Mouse (Mus musculus) left cerebral cortex, postnatal 10 days (tissue): ENCODE data around the gene Ppp6r2. TPM values are rescaled to one million over a fixed set of nuclear protein-coding genes. Genes with fewer than 3 reads are reported as not detected.

Experiments
- DNase-seq, 2 experiments: peaks; one replicate each; pipeline ENCODE4 v3.0.0; 2021 to 2022; ENCODE audit warnings: low spot score in 2 of 2, mixed read lengths in 1 of 2; ENCODE audit errors: extremely low spot score in 1 of 2
- intact Hi-C: fragments of 180-260 bp; cut with DNase I; formaldehyde crosslinking; loops from one replicate; pipeline ENCODE4 v1.15.1; 2025
- microRNA-seq: library from miRNA; unstranded; fragments of <30 nt; microRNA quantifications from one replicate; pipeline ENCODE4 v1.2.0, GENCODE M21; 2022
- total RNA-seq, 2 experiments: library from RNA; stranded (reverse); gene quantifications; 2 replicates each; pipeline ENCODE4 v1.2.3; 2021

Gene Ppp6r2
- total RNA-seq, 2 experiments from 2014 or later = 154 to 159 TPM

DNA sequence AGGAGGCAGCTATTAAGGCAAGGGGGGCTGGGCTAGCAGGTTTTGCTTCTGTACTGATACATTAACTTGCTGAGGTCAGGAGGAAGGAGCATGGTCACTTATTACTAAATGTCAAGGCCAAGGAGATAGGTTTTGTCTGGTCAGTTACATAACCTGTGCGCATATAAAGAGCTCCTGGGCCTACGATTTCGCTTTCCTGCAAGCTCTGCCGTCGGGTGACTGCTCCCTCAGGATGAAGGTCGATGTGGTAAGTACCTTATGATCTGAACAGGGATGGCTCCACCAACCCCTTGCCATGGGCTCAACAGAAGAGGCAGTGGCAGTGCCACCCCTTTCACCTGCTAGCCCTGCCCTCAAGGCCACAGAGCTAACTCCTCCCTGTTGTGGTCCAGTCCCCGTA is 122.9 kb downstream of the Ppp6r2 start, which contains the start of gene Miox:
Gene Miox (plus strand): TSS at position 128 of the 400 bp plus-strand sequence.
- intact Hi-C loops = no loop called here

DNA sequence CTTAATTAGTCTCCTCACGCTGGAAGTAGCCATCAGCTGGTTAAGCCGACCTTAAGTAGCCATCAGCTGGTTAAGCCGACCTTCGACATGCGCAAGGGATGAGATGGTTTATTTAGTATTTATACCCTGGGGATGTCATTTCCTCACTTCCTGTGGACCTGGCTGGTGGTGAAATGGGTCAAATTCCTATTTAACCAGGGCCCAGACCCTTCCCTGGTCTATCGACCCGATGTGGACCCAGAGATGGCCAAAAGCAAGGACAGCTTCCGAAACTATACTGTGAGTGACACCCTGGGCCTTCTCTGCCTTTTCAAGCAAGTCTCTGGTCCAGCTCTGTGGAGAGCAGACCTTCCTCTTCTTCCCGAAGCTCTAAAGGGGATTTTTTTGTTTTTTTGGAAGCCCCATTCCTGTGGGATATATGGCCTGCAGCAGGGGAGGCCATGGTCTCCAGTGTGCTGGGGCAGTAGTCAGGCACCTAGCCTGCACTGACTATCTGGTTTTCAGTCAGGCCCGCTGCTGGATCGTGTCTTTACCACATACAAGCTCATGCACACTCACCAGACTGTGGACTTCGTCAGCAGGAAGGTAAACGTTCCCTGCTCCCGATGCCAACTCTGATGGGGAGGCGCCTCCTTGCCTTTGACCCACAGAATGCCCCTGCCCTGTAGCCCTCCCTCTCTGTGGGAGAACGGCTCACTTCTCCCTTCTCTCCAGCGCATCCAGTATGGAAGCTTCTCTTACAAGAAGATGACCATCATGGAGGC is 123.6 kb downstream of the Ppp6r2 start:
- intact Hi-C loops = no loop called here
- no peak for DNase-seq

More for the DNA sequence above, 122.9 kb downstream of the Ppp6r2 start, which contains the start of gene Miox:
- DNase-seq = no peak

- DNase-seq = no peak
- intact Hi-C loops = no loop called here
Observed at GRCm38 (mm10) chr15:89336422-89336821, 125.1 kb downstream of the Ppp6r2 start.

Small RNAs within 50 kb of the gene (microRNA-seq; reads per million reads assigned to microRNA genes)
- gene Mir6958 (8.9 reads per million, percentile 28 among the genes with 10 or more reads in this experiment), gene Mir6959 (5.7 reads per million, percentile 20 among the genes with 10 or more reads in this experiment), gene Mir7118 (3.4 reads per million, percentile 7 among the genes with 10 or more reads in this experiment)

Other genes starting within 250 kb of the Ppp6r2 start
- 10 to 100 TPM; 89.8 to 93.9 TPM for gene Mlc1, start 232.5 kb upstream of the Ppp6r2 start, total RNA-seq
- gene Mov10l1, start 228.6 kb upstream of the Ppp6r2 start, total RNA-seq = under 1 TPM in 1 of 2 experiments, not detected in 1; 0.85 TPM
- gene Panx2, start 151.8 kb upstream of the Ppp6r2 start, total RNA-seq = 100 to 1,000 TPM; 106 to 111 TPM
- 10 to 100 TPM; 17.5 TPM for gene Trabd, start 136.4 kb upstream of the Ppp6r2 start, total RNA-seq
- 10 to 100 TPM; 19.1 to 20.6 TPM for gene Selenoo, start 122.5 kb upstream of the Ppp6r2 start, total RNA-seq
- 10 to 100 TPM; 26.3 to 30.3 TPM for gene Tubgcp6, start 88.4 kb upstream of the Ppp6r2 start, total RNA-seq
- 10 to 100 TPM; 18.1 to 19.3 TPM for gene Hdac10, start 82.9 kb upstream of the Ppp6r2 start, total RNA-seq
- gene Mapk12, start 70.8 kb upstream of the Ppp6r2 start, total RNA-seq = 1 to 10 TPM; 5.0 to 5.3 TPM
- 10 to 100 TPM; 24.7 to 28.2 TPM for gene Mapk11, start 61.9 kb upstream of the Ppp6r2 start, total RNA-seq
- gene Plxnb2, start 30.8 kb upstream of the Ppp6r2 start, total RNA-seq = 10 to 100 TPM; 49.0 to 52.3 TPM
- gene Dennd6b, start 15.1 kb upstream of the Ppp6r2 start, total RNA-seq = 10 to 100 TPM; 41.4 to 41.8 TPM
- 100 to 1,000 TPM; 180 to 205 TPM for gene Sbf1, start 103.8 kb downstream of the Ppp6r2 start, total RNA-seq
- gene Adm2, start 111.2 kb downstream of the Ppp6r2 start, total RNA-seq = not detected
- gene Miox, start 122.8 kb downstream of the Ppp6r2 start, total RNA-seq = not detected
- 10 to 100 TPM; 17.2 to 23.0 TPM for gene Lmf2, start 144.1 kb downstream of the Ppp6r2 start, total RNA-seq
- 10 to 100 TPM; 88.3 to 93.1 TPM for gene Ncaph2, start 144.2 kb downstream of the Ppp6r2 start, total RNA-seq
- 10 to 100 TPM; 28.6 to 30.5 TPM for gene Sco2, start 162.3 kb downstream of the Ppp6r2 start, total RNA-seq
- gene Tymp, start 165.5 kb downstream of the Ppp6r2 start, total RNA-seq = 1 to 10 TPM; 1.2 to 1.6 TPM
- 1 to 10 TPM in 1 of 2 experiments, under 1 TPM in 1; 0.77 to 1.1 TPM for gene Odf3b, start 167.7 kb downstream of the Ppp6r2 start, total RNA-seq
- not detected for gene Klhdc7b, start 173.4 kb downstream of the Ppp6r2 start, total RNA-seq
- gene Syce3, start 198.9 kb downstream of the Ppp6r2 start, total RNA-seq = not detected
- gene Cpt1b, start 214.3 kb downstream of the Ppp6r2 start, total RNA-seq = 1 to 10 TPM; 2.4 to 2.5 TPM
- 1 to 10 TPM; 1.6 to 2.6 TPM for gene C730034F03Rik, start 218.0 kb downstream of the Ppp6r2 start, total RNA-seq
- gene Gm44502, start 218.1 kb downstream of the Ppp6r2 start, total RNA-seq = not detected
- 10 to 100 TPM; 54.3 to 55.5 TPM for gene Chkb, start 218.4 kb downstream of the Ppp6r2 start, total RNA-seq
- gene Mapk8ip2, start 242.4 kb downstream of the Ppp6r2 start, total RNA-seq = 100 to 1,000 TPM; 189 to 195 TPM